Mouse (Mus musculus): ENCODE results near the gene Pck1.
A peak's percentile ranks its signal among the peaks of the same experiment; 100 is the strongest.

Pck1 gene

GRCm38 (mm10) chr2:173175703-173176102 is 22.9 kb downstream of the Pck1 start:
- DNase-seq: no peak

GRCm38 (mm10) chr2:173177481-173177880 is 24.6 kb downstream of the Pck1 start:
- DNase-seq: no peak

- peak; percentile 55 to 62 for DNase-seq
These were observed 25.1 kb downstream of the Pck1 start for GRCm38 (mm10) chr2:173177951-173178350.

- DNase-seq: no peak
These were observed 26.2 kb downstream of the Pck1 start for GRCm38 (mm10) chr2:173179046-173179445.

GRCm38 (mm10) chr2:173180026-173180425 is 27.2 kb downstream of the Pck1 start:
- DNase-seq: no peak

- DNase-seq: no peak
These were observed 28.0 kb downstream of the Pck1 start for GRCm38 (mm10) chr2:173180721-173181388.

- no peak for DNase-seq
These were observed 28.6 kb downstream of the Pck1 start for GRCm38 (mm10) chr2:173181486-173181885.

- no peak for DNase-seq
These were observed 29.1 kb downstream of the Pck1 start for GRCm38 (mm10) chr2:173181901-173182300.

GRCm38 (mm10) chr2:173182796-173183195 is 29.9 kb downstream of the Pck1 start:
- no peak for DNase-seq

- DNase-seq: no peak
These were observed 30.5 kb downstream of the Pck1 start for GRCm38 (mm10) chr2:173183311-173183710.

GRCm38 (mm10) chr2:173183836-173184460 is 31.1 kb downstream of the Pck1 start:
- peak; percentile 82 to 90 for DNase-seq

- no peak for DNase-seq
These were observed 31.7 kb downstream of the Pck1 start for GRCm38 (mm10) chr2:173184475-173185080.

- no peak for DNase-seq
These were observed 32.4 kb downstream of the Pck1 start for GRCm38 (mm10) chr2:173185282-173185681.

- peak; percentile 93 to 97 for DNase-seq
These were observed 33.4 kb downstream of the Pck1 start for GRCm38 (mm10) chr2:173186047-173186943.

- no peak for DNase-seq
These were observed 34.5 kb downstream of the Pck1 start for GRCm38 (mm10) chr2:173187182-173187855.

- no peak for DNase-seq
These were observed 41.9 kb downstream of the Pck1 start for GRCm38 (mm10) chr2:173194796-173195195.

- DNase-seq: no peak
These were observed 50.3 kb downstream of the Pck1 start for GRCm38 (mm10) chr2:173202924-173203689.

GRCm38 (mm10) chr2:173203726-173204125 is 50.9 kb downstream of the Pck1 start:
- no peak for DNase-seq

GRCm38 (mm10) chr2:173204671-173205070 is 51.8 kb downstream of the Pck1 start:
- no peak for DNase-seq

GRCm38 (mm10) chr2:173205563-173206099 is 52.8 kb downstream of the Pck1 start:
- DNase-seq: no peak

- no peak for DNase-seq
These were observed 54.2 kb downstream of the Pck1 start for GRCm38 (mm10) chr2:173207051-173207450.

Measured in cerebellum, postnatal 14 days (tissue).